Mouse (Mus musculus): ENCODE data around the gene Cerkl. TPM values are rescaled to one million over a fixed set of nuclear protein-coding genes. Genes with fewer than 3 reads are reported as not detected.

The Cerkl gene
- under 1 TPM; 0.34 to 0.36 TPM for total RNA-seq (2021)
- long read RNA-seq, experiment 1, result 0 reads
- long read RNA-seq, experiment 2, partial matches to known transcripts, result 0 of 1 reads
- long read RNA-seq, experiment 2, other reads (novel, unspliced or antisense), result 1 of 1 reads

- intact Hi-C loops (cut with DNase I), result no loop called here
- no peak for DNase-seq
These were observed at the start of gene Cerkl, which contains the start of gene Neurod1 for GRCm38 (mm10) chr2:79456575-79457349. Gene Cerkl, minus strand, starts transcription at chr2:79456785. Gene Neurod1, minus strand, starts transcription at chr2:79456751.

- intact Hi-C loops (cut with DNase I), result loop anchor here (2.0 kb wide), 3 partner anchors 126 to 1450 kb away; no protein-coding TSS in a partner anchor
These were observed 42.6 kb upstream of the Cerkl start for GRCm38 (mm10) chr2:79498990-79499755.

GRCm38 (mm10) chr2:79485127-79485526, 28.5 kb upstream of the Cerkl start:
- DNase-seq, result no peak
- intact Hi-C loops (cut with DNase I), result no loop called here

More at GRCm38 (mm10) chr2:79498990-79499755, 42.6 kb upstream of the Cerkl start:
- DNase-seq, result peak; percentile 63 to 78

GRCm38 (mm10) chr2:79482511-79482910, 25.9 kb upstream of the Cerkl start:
- no peak for DNase-seq
- intact Hi-C loops (cut with DNase I), result no loop called here

- no peak for DNase-seq
- intact Hi-C loops (cut with DNase I), result no loop called here
These were observed 5.8 kb upstream of the Cerkl start for GRCm38 (mm10) chr2:79462411-79462810.

- intact Hi-C loops (cut with DNase I), result no loop called here
- DNase-seq, result no peak
These were observed 5.3 kb upstream of the Cerkl start for GRCm38 (mm10) chr2:79461861-79462260.

- peak in 1 of 2 experiments; percentile 30 for DNase-seq
- intact Hi-C loops (cut with DNase I), result no loop called here
These were observed 4.0 kb upstream of the Cerkl start for GRCm38 (mm10) chr2:79460586-79460985.

GRCm38 (mm10) chr2:79460107-79460506, 3.5 kb upstream of the Cerkl start:
- intact Hi-C loops (cut with DNase I), result no loop called here
- DNase-seq, result no peak

- intact Hi-C loops (cut with DNase I), result no loop called here
- no peak for DNase-seq
These were observed 2.8 kb upstream of the Cerkl start for GRCm38 (mm10) chr2:79459061-79460045.

GRCm38 (mm10) chr2:79457932-79458331, 1.3 kb upstream of the Cerkl start:
- DNase-seq, result no peak
- intact Hi-C loops (cut with DNase I), result no loop called here

GRCm38 (mm10) chr2:79457434-79457833, 849 bp upstream of the Cerkl start:
- no peak for DNase-seq
- intact Hi-C loops (cut with DNase I), result no loop called here

- intact Hi-C loops (cut with DNase I), result no loop called here
- DNase-seq, result no peak
These were observed 939 bp downstream of the Cerkl start for GRCm38 (mm10) chr2:79455646-79456045.

GRCm38 (mm10) chr2:79454786-79455446, 1.7 kb downstream of the Cerkl start:
- intact Hi-C loops (cut with DNase I), result no loop called here
- DNase-seq, result no peak

- DNase-seq, result peak; percentile 79 to 86
- intact Hi-C loops (cut with DNase I), result no loop called here
These were observed 2.4 kb downstream of the Cerkl start for GRCm38 (mm10) chr2:79453901-79454781.

- no peak for DNase-seq
- intact Hi-C loops (cut with DNase I), result no loop called here
These were observed 5.1 kb downstream of the Cerkl start for GRCm38 (mm10) chr2:79451438-79451837.

GRCm38 (mm10) chr2:79450684-79451394, 5.7 kb downstream of the Cerkl start:
- no peak for DNase-seq
- intact Hi-C loops (cut with DNase I), result no loop called here

GRCm38 (mm10) chr2:79449371-79449770, 7.2 kb downstream of the Cerkl start:
- DNase-seq, result no peak

GRCm38 (mm10) chr2:79447198-79447597, 9.4 kb downstream of the Cerkl start:
- DNase-seq, result no peak
- intact Hi-C loops (cut with DNase I), result no loop called here

More at GRCm38 (mm10) chr2:79449371-79449770, 7.2 kb downstream of the Cerkl start:
- intact Hi-C loops (cut with DNase I), result no loop called here

Measured in heart, postnatal 14 days (tissue).